Mouse (Mus musculus): ENCODE data around the gene Spata7. TPM values are rescaled to one million over a fixed set of nuclear protein-coding genes. Genes with fewer than 3 reads are reported as not detected.
A peak's percentile ranks its signal among the peaks of the same experiment; 100 is the strongest.

Spata7 gene
- polyA plus RNA-seq, 1 experiment: 4.1 TPM

DNA sequence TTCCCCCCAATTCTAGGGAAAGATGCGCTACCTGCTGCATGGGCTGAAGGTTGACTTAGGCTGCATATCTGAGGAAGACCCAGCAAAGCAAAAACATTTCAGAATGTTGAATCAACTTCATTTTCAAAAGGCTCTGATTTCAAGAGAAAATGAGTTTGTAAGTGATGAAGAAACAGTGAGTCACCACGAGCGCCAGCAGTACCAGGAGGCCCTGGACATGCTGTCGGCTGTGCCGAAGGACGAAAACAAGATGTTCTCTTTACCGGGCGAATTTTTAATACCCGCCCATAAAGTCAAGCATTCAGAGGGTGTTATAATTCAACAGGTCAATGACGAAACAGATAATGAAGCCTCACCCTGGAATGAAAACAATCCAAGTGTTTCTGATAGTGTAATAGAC, 41.1 kb downstream of the Spata7 start:
- no peak for TF ChIP-seq POLR2A (IDR thresholded peaks at IDR 0.05; ENCODE audit: borderline replicate concordance, extremely low read depth, low read depth, low read length)

GRCm38 (mm10) chr12:98669864-98670263, 41.9 kb downstream of the Spata7 start:
- WGBS: 70% methylated on average over 5 of the region's 5 CpGs
- Histone ChIP-seq H3K4me3 (replicated peaks; ENCODE audit: extremely low read depth, low read depth, low read length) (no peak overlapping the region), H3K4me1 (ENCODE audit: control insufficient read depth, insufficient read depth, low read length) (no peaks in the 10 kb centered on the region; the same call in 1 of the 2 replicates)
- DNase-seq: no peak
- no peak for TF ChIP-seq POLR2A (IDR thresholded peaks at IDR 0.05; ENCODE audit: borderline replicate concordance, extremely low read depth, low read depth, low read length)
- TF ChIP-seq CTCF (IDR thresholded peaks at IDR 0.05; ENCODE audit: insufficient read depth, low read length): no peak

More for the DNA sequence above, 41.1 kb downstream of the Spata7 start:
- Histone ChIP-seq H3K4me1 (ENCODE audit: control insufficient read depth, insufficient read depth, low read length) (no peaks in the 10 kb centered on the region; the same call in 1 of the 2 replicates), H3K4me3 (replicated peaks; ENCODE audit: extremely low read depth, low read depth, low read length) (no peak overlapping the region)
- DNase-seq: no peak
- 77% methylated on average over 10 of the region's 10 CpGs for WGBS

- Histone ChIP-seq H3K4me3 (replicated peaks; ENCODE audit: extremely low read depth, low read depth, low read length) (no peak overlapping the region), H3K4me1 (ENCODE audit: control insufficient read depth, insufficient read depth, low read length) (no peaks in the 10 kb centered on the region; the same call in 1 of the 2 replicates)
- TF ChIP-seq POLR2A (IDR thresholded peaks at IDR 0.05; ENCODE audit: borderline replicate concordance, extremely low read depth, low read depth, low read length): no peak
- no peak for TF ChIP-seq CTCF (IDR thresholded peaks at IDR 0.05; ENCODE audit: insufficient read depth, low read length)
- WGBS: 77% methylated on average over 4 of the region's 4 CpGs
- no peak for DNase-seq
Observed at GRCm38 (mm10) chr12:98670429-98670828, 42.5 kb downstream of the Spata7 start.

GRCm38 (mm10) chr12:98673879-98674278, 45.9 kb downstream of the Spata7 start:
- no peak overlapping the region for H3K4me3 ChIP-seq (replicated peaks; ENCODE audit: extremely low read depth, low read depth, low read length)
- no peak for TF ChIP-seq CTCF (IDR thresholded peaks at IDR 0.05; ENCODE audit: insufficient read depth, low read length)
- no peak for TF ChIP-seq POLR2A (IDR thresholded peaks at IDR 0.05; ENCODE audit: borderline replicate concordance, extremely low read depth, low read depth, low read length)
- no peak for DNase-seq
- H3K4me1 ChIP-seq (ENCODE audit: control insufficient read depth, insufficient read depth, low read length): no peaks in the 10 kb centered on the region; the same call in 1 of the 2 replicates
- 62% methylated on average over 6 of the region's 6 CpGs for WGBS

- Histone ChIP-seq H3K4me3 (replicated peaks; ENCODE audit: extremely low read depth, low read depth, low read length) (peak overlapping the region; percentile 74), H3K4me1 (ENCODE audit: control insufficient read depth, insufficient read depth, low read length) (no peaks in the 10 kb centered on the region)
- 6% methylated on average over 9 of the region's 9 CpGs for WGBS
- TF ChIP-seq POLR2A (IDR thresholded peaks at IDR 0.05; ENCODE audit: borderline replicate concordance, extremely low read depth, low read depth, low read length) (no peak), CTCF (IDR thresholded peaks at IDR 0.05; ENCODE audit: insufficient read depth, low read length) (peak; percentile 90)
- DNase-seq: peak; percentile 82
Observed at GRCm38 (mm10) chr12:98674627-98675143, 46.7 kb downstream of the Spata7 start.

DNA sequence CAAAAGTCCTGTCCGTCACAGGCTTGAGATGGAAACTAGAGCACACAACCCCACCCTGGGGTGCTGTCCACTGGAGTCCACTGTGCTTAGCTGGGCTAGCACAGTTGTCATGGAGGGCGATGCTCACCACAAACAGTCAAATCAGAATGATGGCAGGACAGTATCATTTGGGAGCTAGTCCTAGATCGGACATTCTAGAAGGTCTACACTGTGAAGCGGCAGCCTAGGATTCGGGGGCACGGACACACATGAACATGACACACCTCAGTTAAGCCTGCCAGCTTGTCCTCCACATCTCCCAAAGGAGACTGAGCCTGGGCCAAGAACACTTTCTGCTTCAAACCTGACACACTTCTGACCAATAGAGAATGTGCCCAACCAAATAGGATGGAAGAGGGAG, 48.9 kb downstream of the Spata7 start:
- DNase-seq: no peak
- Histone ChIP-seq H3K4me1 (ENCODE audit: control insufficient read depth, insufficient read depth, low read length) (no peaks in the 10 kb centered on the region), H3K4me3 (replicated peaks; ENCODE audit: extremely low read depth, low read depth, low read length) (no peak overlapping the region)
- TF ChIP-seq CTCF (IDR thresholded peaks at IDR 0.05; ENCODE audit: insufficient read depth, low read length) (no peak), POLR2A (IDR thresholded peaks at IDR 0.05; ENCODE audit: borderline replicate concordance, extremely low read depth, low read depth, low read length) (no peak)
- 96% methylated on average over 6 of the region's 6 CpGs for WGBS

GRCm38 (mm10) chr12:98677336-98677735, 49.4 kb downstream of the Spata7 start:
- Histone ChIP-seq H3K4me1 (ENCODE audit: control insufficient read depth, insufficient read depth, low read length) (no peaks in the 10 kb centered on the region), H3K4me3 (replicated peaks; ENCODE audit: extremely low read depth, low read depth, low read length) (no peak overlapping the region)
- WGBS: 48% methylated on average over 14 of the region's 14 CpGs
- DNase-seq: no peak
- no peak for TF ChIP-seq POLR2A (IDR thresholded peaks at IDR 0.05; ENCODE audit: borderline replicate concordance, extremely low read depth, low read depth, low read length)
- TF ChIP-seq CTCF (IDR thresholded peaks at IDR 0.05; ENCODE audit: insufficient read depth, low read length): no peak

DNA sequence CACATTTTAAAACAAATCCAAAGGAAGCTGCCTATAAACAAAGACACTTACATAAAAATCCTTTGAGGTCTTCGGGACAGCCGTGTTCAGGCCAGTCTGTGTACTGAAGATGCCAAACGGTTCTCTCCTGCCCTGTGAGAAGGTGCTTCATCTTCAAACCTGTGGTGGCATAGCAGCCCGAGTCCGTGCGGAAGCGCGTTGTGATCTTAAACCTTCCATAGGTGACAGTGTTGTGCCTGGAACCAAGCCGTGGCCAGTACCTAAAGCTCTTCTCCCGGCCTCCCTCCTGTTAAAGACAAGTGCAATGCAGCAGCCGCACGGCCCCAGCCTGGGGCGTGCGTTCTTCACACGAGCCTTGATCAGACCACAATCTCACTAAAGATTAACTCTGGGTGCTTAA, 51.9 kb downstream of the Spata7 start:
- 86% methylated on average over 15 of the region's 15 CpGs for WGBS
- Histone ChIP-seq H3K4me1 (ENCODE audit: control insufficient read depth, insufficient read depth, low read length) (no peaks in the 10 kb centered on the region), H3K4me3 (replicated peaks; ENCODE audit: extremely low read depth, low read depth, low read length) (no peak overlapping the region)
- no peak for DNase-seq
- TF ChIP-seq POLR2A (IDR thresholded peaks at IDR 0.05; ENCODE audit: borderline replicate concordance, extremely low read depth, low read depth, low read length) (no peak), CTCF (IDR thresholded peaks at IDR 0.05; ENCODE audit: insufficient read depth, low read length) (no peak)

DNA sequence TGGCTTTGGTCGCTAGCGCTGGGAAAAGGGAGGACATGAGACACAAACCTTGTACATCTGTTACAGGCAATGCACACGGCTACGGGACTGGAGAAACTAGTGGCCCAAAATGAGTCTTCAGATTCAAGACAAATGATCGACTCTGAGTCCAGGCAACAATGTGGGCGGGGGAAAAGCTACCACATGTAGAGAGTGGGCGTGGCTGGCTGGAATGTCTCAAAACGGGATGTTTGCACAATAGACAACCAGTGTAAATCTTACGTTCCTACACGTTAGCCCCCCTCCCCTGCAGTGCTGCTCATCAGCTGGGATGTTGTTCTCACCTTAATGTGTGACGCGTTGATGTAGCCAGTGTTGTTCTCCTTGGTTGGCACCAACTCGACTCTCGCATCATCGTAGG, 54.2 kb downstream of the Spata7 start:
- no peak for DNase-seq
- no peak overlapping the region for H3K4me3 ChIP-seq (replicated peaks; ENCODE audit: extremely low read depth, low read depth, low read length)
- no peaks in the 10 kb centered on the region for H3K4me1 ChIP-seq (ENCODE audit: control insufficient read depth, insufficient read depth, low read length)
- 77% methylated on average over 15 of the region's 15 CpGs for WGBS
- TF ChIP-seq POLR2A (IDR thresholded peaks at IDR 0.05; ENCODE audit: borderline replicate concordance, extremely low read depth, low read depth, low read length) (no peak), CTCF (IDR thresholded peaks at IDR 0.05; ENCODE audit: insufficient read depth, low read length) (no peak)

DNA sequence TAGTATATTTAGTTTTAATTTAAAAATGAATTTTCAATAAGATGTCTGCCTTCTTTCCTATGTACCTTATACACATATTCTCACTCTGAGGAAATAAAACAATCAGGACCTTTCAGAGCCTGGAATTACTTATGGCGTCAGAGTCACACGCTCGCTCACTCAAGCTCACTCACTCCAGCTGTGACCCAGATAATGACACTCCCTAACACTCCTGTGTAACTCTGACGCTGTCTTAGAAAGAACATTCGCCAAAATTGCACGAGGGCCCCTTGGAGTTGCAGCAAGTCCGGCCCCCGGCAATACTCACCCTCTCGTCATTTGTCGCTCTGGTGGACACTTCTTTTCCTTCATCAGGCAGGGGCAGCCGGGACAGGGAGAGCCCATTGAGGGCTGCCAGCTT, 55.2 kb downstream of the Spata7 start:
- no peak for TF ChIP-seq POLR2A (IDR thresholded peaks at IDR 0.05; ENCODE audit: borderline replicate concordance, extremely low read depth, low read depth, low read length)
- no peak for TF ChIP-seq CTCF (IDR thresholded peaks at IDR 0.05; ENCODE audit: insufficient read depth, low read length)
- WGBS: 62% methylated on average over 11 of the region's 11 CpGs
- no peak for DNase-seq
- Histone ChIP-seq H3K4me3 (replicated peaks; ENCODE audit: extremely low read depth, low read depth, low read length) (no peak overlapping the region), H3K4me1 (ENCODE audit: control insufficient read depth, insufficient read depth, low read length) (no peaks in the 10 kb centered on the region)
